Mouse (Mus musculus): ENCODE data around the gene Chchd6.
A peak's percentile ranks its signal among the peaks of the same experiment; 100 is the strongest.

Gene Chchd6

GRCm38 (mm10) chr6:89415091-89415490 is 180.4 kb downstream of the Chchd6 start:
- no peak for ATAC-seq (ENCODE audit: insufficient number of reproducible peaks, low FRiP score, low TSS enrichment)

GRCm38 (mm10) chr6:89414126-89414525 is 181.3 kb downstream of the Chchd6 start:
- no peak for ATAC-seq (ENCODE audit: insufficient number of reproducible peaks, low FRiP score, low TSS enrichment)

GRCm38 (mm10) chr6:89413481-89413884 is 182.0 kb downstream of the Chchd6 start:
- ATAC-seq (ENCODE audit: insufficient number of reproducible peaks, low FRiP score, low TSS enrichment): no peak

GRCm38 (mm10) chr6:89412562-89412961 is 182.9 kb downstream of the Chchd6 start:
- ATAC-seq (ENCODE audit: insufficient number of reproducible peaks, low FRiP score, low TSS enrichment): no peak

DNA sequence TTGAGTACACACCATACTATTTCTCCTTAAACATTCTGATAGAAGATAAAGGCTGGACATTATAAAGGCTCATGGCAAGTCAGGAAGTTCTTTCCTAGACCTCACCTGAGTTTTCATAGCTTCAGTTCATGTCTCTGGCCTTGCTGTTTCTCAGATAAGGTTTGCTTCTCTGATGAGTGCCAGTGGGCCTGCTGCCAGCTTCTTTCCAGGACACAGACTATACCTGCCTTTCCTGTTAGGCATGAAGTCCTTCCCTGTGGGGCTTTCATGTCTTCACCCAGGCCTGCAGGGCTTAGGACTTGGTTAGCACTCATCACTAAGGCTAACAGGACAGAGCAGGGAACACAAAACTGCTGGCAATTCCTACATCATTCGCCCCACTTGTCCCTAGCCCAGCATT is 186.4 kb downstream of the Chchd6 start:
- ATAC-seq (ENCODE audit: insufficient number of reproducible peaks, low FRiP score, low TSS enrichment): no peak

DNA sequence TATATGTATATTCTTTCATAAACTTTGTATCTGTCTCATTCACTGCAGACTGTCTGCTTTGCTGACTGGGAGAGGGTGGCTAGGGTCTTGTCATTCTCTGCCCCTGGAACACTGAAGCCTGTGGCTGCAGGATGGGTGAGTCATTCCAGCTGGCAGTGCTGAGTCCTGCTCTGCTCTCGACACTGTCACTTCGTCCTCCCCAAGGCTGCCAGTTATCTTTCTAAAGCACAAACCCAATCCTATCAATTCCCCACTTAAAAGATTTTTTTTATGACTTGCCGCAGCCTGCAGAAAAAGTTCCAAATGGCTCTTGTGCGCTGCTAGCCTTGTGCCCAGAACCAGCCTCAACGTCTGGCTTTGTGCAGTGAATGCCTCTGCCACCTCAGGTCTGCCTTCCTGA is 187.2 kb downstream of the Chchd6 start:
- no peak for ATAC-seq (ENCODE audit: insufficient number of reproducible peaks, low FRiP score, low TSS enrichment)

DNA sequence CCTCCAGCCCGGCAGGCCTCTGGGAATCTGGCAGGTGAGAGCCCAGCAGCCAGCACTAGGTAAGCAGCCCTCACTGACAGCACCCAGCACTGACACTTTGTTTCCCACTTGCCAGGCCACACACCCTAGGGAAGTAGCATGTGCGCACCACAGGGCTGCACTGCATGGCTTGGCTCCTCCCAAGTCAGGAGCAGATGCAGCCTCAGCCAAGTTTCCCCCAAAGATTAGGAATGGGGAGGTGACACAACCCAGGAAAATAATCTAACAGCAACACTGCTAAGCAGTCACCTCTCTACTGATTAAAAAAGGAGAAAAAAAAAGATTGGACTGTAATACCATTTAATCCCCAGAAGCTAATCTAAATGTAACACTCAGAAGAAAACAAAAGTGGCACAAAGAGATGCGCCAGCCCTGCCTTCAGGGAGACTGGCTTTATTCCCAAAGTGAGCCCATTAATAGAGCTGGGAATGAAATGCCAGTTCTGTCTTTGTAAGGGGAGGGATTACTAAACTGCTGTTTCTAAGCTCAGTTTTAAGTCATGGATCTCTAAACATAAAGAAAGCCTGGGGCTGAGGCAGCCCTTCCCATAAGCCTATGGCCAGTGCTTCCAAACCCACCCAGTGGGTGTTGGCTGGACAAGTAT is 188.1 kb downstream of the Chchd6 start:
- peak; percentile 59; the same call in 1 of the 2 replicates for ATAC-seq (ENCODE audit: insufficient number of reproducible peaks, low FRiP score, low TSS enrichment)

DNA sequence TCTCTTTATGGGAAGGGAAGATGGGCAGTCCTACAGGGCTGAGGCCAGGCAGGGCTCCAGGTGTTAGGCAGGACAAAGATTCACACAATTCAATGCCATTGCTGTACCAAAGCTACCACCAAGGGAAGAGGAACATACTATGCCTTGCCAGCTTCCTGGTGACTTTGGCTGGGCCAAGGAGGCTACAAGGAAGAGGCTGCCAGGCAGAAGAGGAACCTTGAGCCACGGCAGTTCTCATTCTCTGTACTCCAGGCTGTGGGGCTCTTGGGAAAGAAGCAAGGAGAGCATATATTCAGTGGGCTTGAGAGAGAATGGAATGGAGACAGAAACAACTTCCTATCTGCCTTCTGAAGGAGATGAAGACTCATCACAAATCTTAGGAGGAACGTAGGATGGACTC is 190.5 kb downstream of the Chchd6 start:
- ATAC-seq (ENCODE audit: insufficient number of reproducible peaks, low FRiP score, low TSS enrichment): no peak

GRCm38 (mm10) chr6:89403257-89404225 is 191.9 kb downstream of the Chchd6 start:
- ATAC-seq (ENCODE audit: insufficient number of reproducible peaks, low FRiP score, low TSS enrichment): no peak

- no peak for ATAC-seq (ENCODE audit: insufficient number of reproducible peaks, low FRiP score, low TSS enrichment)
Measured at GRCm38 (mm10) chr6:89402406-89402805, 193.0 kb downstream of the Chchd6 start.

DNA sequence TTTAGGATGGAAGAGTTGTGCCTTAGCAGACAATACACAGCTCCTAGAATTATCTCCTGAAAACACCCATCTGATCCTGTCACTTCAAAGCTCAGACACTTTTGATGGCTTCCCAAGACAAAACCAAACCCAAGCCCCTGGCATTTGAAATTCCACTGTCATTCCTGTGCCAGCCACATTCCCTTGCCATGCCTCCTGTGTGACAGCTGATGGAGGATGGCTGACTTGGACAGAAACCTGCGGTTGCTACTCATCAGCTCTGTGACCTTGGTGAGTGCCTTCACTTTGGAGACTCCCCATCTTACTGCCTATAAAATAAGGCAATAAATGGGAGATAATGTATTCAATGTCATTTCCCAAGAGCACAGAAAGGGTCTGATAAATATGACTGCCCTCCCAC is 195.9 kb downstream of the Chchd6 start:
- ATAC-seq (ENCODE audit: insufficient number of reproducible peaks, low FRiP score, low TSS enrichment): no peak

DNA sequence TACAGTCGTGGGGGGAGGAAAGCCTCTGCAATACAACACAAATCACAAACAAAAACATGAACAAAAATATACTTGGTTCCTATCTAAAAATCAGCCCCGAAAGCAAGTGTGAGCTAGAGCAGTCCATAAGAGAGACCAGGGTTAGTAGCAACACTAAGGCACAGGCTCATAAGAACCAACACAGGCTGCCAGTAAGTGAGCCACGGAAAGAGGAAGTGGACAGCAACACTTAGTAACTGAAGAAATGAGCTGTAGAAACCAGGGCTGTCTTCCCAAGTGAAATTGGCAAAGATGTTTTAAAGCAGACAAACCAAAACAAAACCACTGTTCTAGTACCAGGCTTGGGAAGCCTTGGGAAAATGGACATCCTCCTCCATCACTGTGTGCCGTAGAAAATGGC is 197.5 kb downstream of the Chchd6 start:
- no peak for ATAC-seq (ENCODE audit: insufficient number of reproducible peaks, low FRiP score, low TSS enrichment)

DNA sequence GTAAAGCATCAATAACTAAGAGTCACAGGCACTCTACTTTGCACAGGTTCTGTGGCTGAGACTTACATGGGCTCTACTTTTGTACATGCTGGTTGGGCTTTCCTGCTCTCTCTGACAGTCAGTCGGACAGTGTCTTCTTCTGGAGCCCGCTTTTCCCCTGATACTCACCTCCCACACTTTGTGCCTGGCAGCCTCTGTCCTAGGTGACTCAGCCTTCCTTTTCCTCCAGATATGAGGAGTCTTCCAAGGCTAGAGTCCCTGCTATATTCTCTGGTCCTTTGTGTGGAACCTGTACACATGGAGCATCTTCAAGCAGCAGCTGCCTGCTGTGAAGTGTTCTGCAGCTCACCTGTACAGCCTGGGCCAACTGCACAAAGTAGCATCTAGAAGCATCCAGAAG is 201.6 kb downstream of the Chchd6 start:
- ATAC-seq (ENCODE audit: insufficient number of reproducible peaks, low FRiP score, low TSS enrichment): no peak

GRCm38 (mm10) chr6:89392213-89392612 is 203.2 kb downstream of the Chchd6 start:
- ATAC-seq (ENCODE audit: insufficient number of reproducible peaks, low FRiP score, low TSS enrichment): no peak

DNA sequence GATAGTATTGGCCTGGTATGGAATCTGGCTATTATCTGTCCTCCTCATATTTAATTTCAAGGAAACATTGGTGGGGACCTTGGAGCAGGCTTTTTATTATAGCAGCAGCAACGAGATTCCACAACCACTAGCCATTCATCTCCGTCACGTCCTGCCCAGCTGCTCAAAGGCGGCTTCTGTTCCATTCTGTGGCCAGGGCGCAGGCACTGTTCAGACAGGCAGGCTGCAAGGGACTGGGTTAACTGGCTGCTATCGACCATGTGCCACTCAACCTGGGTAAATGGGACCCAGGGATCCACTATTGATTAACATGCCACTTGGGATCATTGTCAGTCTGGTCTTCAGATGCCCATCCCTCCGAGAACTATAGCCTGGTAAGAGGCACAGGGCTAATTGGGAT is 205.7 kb downstream of the Chchd6 start:
- ATAC-seq (ENCODE audit: insufficient number of reproducible peaks, low FRiP score, low TSS enrichment): no peak

DNA sequence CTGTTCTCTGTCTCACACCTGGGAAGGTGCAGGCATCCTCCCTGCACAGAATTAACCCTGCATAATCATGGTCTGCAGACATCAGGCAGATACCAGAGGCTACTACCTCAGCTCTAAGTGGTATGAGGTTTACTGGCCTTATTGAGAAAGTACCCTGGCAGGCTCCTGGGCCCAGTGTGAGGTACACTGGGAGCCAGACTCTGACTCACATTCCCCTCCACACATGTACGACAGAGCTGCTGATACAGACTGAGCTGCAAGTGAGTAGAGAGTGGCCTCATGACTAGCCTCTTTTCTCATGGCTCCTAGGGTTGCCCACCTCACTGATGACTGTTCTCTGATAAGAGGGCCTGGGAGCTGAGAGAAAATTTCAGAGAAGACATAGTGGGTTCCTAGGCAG is 208.5 kb downstream of the Chchd6 start:
- ATAC-seq (ENCODE audit: insufficient number of reproducible peaks, low FRiP score, low TSS enrichment): no peak

GRCm38 (mm10) chr6:89384699-89385098 is 210.8 kb downstream of the Chchd6 start:
- no peak for ATAC-seq (ENCODE audit: insufficient number of reproducible peaks, low FRiP score, low TSS enrichment)

DNA sequence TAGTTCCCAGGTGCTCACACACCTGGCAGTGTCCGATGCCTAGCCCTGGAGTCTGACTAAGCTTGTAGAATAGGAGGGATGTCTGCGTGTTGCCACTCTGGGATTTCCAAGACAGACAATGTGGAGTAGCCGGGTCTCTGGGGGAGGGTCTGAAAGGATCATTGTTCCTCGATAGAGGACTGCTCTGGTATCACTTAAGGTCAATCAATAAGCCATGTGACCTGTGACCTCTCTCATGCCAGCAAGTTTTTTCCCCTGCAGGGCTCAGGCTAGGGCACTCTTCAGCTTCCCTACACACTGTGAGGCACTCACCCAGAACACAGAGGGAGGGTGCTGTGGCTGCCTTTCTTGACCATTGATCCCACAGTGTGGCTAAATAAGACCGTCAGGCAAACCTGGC is 213.6 kb downstream of the Chchd6 start:
- no peak for ATAC-seq (ENCODE audit: insufficient number of reproducible peaks, low FRiP score, low TSS enrichment)

DNA sequence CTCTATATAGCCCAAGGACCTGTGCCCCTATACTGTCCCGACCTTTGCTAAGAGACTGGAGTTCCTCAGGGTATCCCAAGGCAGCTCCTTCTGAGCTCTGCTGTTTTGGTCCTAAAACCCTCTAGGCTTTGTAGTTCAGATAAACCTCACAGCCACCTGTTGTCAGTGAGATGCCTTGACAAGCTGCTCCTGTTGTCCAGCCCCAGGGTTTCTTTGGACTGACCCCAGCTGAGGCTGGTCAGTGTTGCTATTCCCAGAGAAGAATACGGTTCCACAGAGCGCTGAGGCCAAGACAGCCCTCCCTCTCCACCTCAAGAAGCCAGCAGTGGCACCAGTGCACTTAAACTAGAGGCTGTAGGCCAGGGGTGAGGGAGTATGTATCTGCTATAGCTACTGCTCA is 214.3 kb downstream of the Chchd6 start:
- no peak for ATAC-seq (ENCODE audit: insufficient number of reproducible peaks, low FRiP score, low TSS enrichment)

- ATAC-seq (ENCODE audit: insufficient number of reproducible peaks, low FRiP score, low TSS enrichment): no peak
Measured at GRCm38 (mm10) chr6:89380751-89381150, 214.7 kb downstream of the Chchd6 start.

DNA sequence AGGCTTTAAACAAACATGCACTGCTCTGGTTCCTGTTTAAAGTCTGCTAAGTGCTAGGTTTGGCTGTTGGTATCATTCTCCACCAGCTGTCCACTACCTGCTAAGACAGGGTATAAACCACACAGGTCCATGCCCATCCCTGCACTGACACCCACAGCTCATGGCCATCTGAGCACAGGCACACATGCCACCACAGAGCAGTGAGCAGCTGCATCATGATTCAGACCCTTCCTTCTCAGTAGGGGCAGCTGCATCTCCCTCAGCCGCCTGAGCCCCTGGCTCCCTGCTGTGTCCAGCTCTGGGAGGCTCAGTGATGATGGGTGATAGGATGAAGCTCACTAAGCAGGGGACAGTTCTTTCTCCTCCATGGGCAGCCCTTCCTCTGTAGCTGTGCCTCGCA is 217.2 kb downstream of the Chchd6 start:
- ATAC-seq (ENCODE audit: insufficient number of reproducible peaks, low FRiP score, low TSS enrichment): no peak

GRCm38 (mm10) chr6:89368812-89369211 is 226.6 kb downstream of the Chchd6 start:
- no peak for ATAC-seq (ENCODE audit: insufficient number of reproducible peaks, low FRiP score, low TSS enrichment)
